Mouse (Mus musculus): Measurements from ENCODE around the gene Anp32e. TPM values are rescaled to one million over a fixed set of nuclear protein-coding genes. Genes with fewer than 3 reads are reported as not detected.

The Anp32e gene
- polyA plus RNA-seq, 1 experiment from 2014 or later: 78.3 TPM

DNA sequence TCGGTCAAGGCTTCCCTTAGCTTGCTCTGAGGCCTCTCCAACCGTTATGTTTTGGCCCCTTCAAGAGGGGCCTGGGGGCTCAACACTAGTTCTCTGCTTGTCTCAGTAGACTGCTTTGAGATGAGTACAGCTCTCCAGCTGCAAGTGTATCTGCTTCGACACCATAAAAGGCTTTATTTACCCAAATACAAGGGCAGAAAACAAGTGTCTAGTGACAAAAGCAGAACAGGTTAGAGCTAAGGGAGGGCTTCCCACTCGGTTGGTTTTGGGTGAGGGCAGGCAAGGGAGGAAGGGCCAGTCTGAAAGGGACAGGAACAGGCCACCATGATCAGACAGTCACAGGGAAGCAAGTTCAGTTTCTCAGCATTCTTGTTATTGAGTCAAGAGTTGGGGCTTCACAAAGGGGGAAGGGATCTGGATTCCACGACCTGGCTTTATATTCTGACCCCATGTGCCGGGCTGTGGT, 65.4 kb downstream of the Anp32e start:
- 10% methylated on average over 6 of the region's 6 CpGs for WGBS
- H3K36me3 ChIP-seq (ENCODE audit: control insufficient read depth, insufficient read depth, low read length): peaks cover 33% of the 10 kb centered on the region
- H3K4me3 ChIP-seq (ENCODE audit: low read length): peak overlapping the region; percentile 81
- H3K4me1 ChIP-seq (ENCODE audit: control insufficient read depth, insufficient read depth, low read length): peaks cover 24% of the 10 kb centered on the region; the same call in 1 of the 2 replicates
- H3K27me3 ChIP-seq (ENCODE audit: control insufficient read depth, insufficient read depth, low read length): no peaks in the 10 kb centered on the region
- H3K9me3 ChIP-seq (ENCODE audit: control insufficient read depth, low read length): no peaks in the 10 kb centered on the region
- ATAC-seq (ENCODE audit: low FRiP score, low TSS enrichment): no peak
- peak overlapping the region; percentile 59 for H3K4me2 ChIP-seq (replicated peaks; ENCODE audit: low read depth, low read length)
- peak overlapping the region; percentile 96 for H3K9ac ChIP-seq (ENCODE audit: low read depth, low read length)
- peak overlapping the region; percentile 96 for H3K27ac ChIP-seq (ENCODE audit: low read depth, low read length)

DNA sequence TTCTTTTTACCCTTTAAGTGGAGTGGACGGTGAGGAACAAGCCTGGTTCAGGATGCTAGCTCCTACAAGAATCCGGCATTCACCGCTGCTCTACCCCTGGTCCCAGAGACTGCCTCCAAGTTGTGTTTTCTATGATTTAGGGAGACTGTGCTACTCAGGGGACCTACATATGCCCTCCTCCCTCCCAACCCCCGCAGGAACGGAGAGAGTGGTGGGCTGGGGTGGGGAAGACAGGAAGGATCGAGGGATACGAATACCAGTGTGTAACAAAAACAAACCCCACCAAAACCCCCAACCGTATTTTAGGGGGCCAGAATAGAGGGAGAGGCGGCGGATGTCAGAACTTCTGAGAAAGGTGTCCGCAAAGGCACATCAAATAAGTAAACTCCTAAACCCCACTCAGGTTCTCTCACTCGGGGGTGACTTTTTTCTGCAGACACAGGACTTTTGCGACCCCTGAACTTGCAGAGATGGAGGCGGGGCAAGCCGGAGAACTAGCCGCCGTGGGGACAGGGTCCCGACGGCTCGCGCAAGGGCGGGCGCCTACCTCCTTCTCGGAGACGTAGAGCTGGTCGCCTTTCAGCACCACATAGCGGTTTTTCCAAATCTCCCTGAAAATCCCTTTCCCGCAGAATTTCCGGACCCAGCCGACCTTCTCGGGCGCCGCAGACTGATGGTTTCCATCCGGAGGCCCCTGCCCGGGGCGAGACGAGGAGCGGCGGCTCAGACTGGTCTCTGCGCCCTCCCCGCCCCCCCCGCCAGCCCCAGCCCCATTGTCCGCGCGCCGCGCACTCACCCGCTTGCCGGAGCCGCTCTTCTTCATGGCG, 66.1 kb downstream of the Anp32e start:
- peak overlapping the region; percentile 81 for H3K4me3 ChIP-seq (ENCODE audit: low read length)
- peak overlapping the region; percentile 96 for H3K9ac ChIP-seq (ENCODE audit: low read depth, low read length)
- H3K4me2 ChIP-seq (replicated peaks; ENCODE audit: low read depth, low read length): peak overlapping the region; percentile 59
- no peaks in the 10 kb centered on the region for H3K9me3 ChIP-seq (ENCODE audit: control insufficient read depth, low read length)
- 1% methylated on average over 49 of the region's 51 CpGs for WGBS
- H3K27me3 ChIP-seq (ENCODE audit: control insufficient read depth, insufficient read depth, low read length): no peaks in the 10 kb centered on the region
- peaks cover 24% of the 10 kb centered on the region; the same call in 1 of the 2 replicates for H3K4me1 ChIP-seq (ENCODE audit: control insufficient read depth, insufficient read depth, low read length)
- H3K27ac ChIP-seq (ENCODE audit: low read depth, low read length): peak overlapping the region; percentile 96
- peak; percentile 58 for ATAC-seq (ENCODE audit: low FRiP score, low TSS enrichment)
- H3K36me3 ChIP-seq (ENCODE audit: control insufficient read depth, insufficient read depth, low read length): peaks cover 25% of the 10 kb centered on the region

DNA sequence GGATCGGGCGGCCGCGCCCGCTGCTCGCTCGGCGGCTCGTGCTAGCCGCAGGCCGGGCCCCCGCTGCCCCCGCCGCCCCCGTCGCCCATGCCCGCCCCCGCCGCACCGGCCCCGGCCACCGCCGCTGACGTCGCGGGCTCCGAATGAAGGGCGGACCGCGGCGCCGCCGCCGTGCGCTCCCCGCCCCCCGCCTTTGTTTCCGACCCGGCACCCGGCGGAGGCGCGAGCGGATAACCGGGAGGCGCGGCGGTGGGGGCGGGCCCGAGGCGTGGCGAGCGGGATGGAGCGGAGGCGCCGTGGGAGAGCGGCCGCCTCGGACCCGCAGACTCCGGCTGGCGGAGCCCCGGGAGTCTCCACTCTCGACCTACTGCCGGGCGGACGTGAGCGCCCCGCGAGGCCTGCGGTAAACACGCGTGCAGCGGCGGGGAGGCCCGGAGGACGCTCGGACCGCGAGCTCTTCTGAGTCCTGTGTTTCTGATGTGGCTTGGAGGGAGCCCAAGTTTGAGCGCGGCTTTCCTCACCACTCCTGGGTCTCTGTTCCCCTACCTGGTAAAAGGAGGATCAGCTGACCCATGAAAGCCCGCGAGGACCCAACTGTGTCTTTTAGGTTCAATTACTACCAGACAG, 66.9 kb downstream of the Anp32e start, which contains the start of gene Plekho1:
Gene Plekho1, minus strand, starts transcription at position 200 of the 627 bp plus-strand sequence.
- peak within 1 kb of the TSS; percentile 96 for H3K9ac ChIP-seq (ENCODE audit: low read depth, low read length)
- H3K36me3 ChIP-seq (ENCODE audit: control insufficient read depth, insufficient read depth, low read length): peaks cover 18% of the 10 kb centered on the region; the same call in 1 of the 2 replicates
- peaks cover 24% of the 10 kb centered on the region; the same call in 1 of the 2 replicates for H3K4me1 ChIP-seq (ENCODE audit: control insufficient read depth, insufficient read depth, low read length)
- peak within 1 kb of the TSS; percentile 96 for H3K27ac ChIP-seq (ENCODE audit: low read depth, low read length)
- peak within 1 kb of the TSS; percentile 59 for H3K4me2 ChIP-seq (replicated peaks; ENCODE audit: low read depth, low read length)
- no peaks in the 10 kb centered on the region for H3K27me3 ChIP-seq (ENCODE audit: control insufficient read depth, insufficient read depth, low read length)
- peak within 1 kb of the TSS; percentile 81 for H3K4me3 ChIP-seq (ENCODE audit: low read length)
- WGBS: under 1% methylated on average over 69 of the region's 84 CpGs
- H3K9me3 ChIP-seq (ENCODE audit: control insufficient read depth, low read length): no peaks in the 10 kb centered on the region
- ATAC-seq (ENCODE audit: low FRiP score, low TSS enrichment): peak; percentile 69

DNA sequence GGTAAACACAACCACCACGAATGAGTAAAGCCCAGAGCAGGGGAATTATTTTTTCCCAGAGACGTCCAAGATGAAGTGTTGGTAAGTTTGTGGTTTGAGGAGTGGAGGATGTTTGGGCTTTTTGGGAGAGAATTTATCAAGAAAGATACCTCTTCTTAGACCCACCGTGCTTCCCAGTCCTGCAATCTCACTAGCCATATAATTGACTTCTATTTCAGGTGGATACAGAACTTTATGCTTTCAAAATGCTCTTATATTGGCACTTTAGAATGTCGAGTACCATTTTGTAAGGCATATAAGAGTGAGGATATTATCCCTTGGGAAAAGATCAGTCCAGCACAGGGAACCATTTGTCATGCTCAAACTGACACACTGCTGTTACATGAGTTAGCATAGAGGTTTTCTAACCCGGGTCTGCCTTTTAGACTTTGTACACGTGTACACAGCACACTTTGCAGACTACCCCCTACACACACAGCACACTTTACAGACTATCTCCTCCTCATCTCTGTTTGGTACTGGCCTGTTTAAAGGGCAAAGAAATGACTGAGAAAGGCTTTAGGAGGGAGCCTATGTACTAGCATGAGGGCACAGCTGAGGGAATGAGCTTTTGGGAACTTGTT, 67.5 kb downstream of the Anp32e start:
- 5% methylated on average over 6 of the region's 6 CpGs for WGBS
- Histone ChIP-seq H3K4me1 (ENCODE audit: control insufficient read depth, insufficient read depth, low read length) (peaks cover 24% of the 10 kb centered on the region; the same call in 1 of the 2 replicates), H3K9me3 (ENCODE audit: control insufficient read depth, low read length) (no peaks in the 10 kb centered on the region)

More for the DNA sequence above, 67.5 kb downstream of the Anp32e start:
- Histone ChIP-seq H3K4me2 (replicated peaks; ENCODE audit: low read depth, low read length) (peak overlapping the region; percentile 59), H3K36me3 (ENCODE audit: control insufficient read depth, insufficient read depth, low read length) (peaks cover 12% of the 10 kb centered on the region; the same call in 1 of the 2 replicates), H3K27ac (ENCODE audit: low read depth, low read length) (peak overlapping the region; percentile 96), H3K27me3 (ENCODE audit: control insufficient read depth, insufficient read depth, low read length) (no peaks in the 10 kb centered on the region), H3K4me3 (ENCODE audit: low read length) (peak overlapping the region; percentile 81), H3K9ac (ENCODE audit: low read depth, low read length) (peak overlapping the region; percentile 96)
- no peak for ATAC-seq (ENCODE audit: low FRiP score, low TSS enrichment)

Other genes starting within 250 kb of the Anp32e start
- 2.0 and 3.7 TPM in 2 replicates for gene Adamtsl4, start 241.3 kb upstream of the Anp32e start, polyA plus RNA-seq (2014; fragmentation: Nextera tagmentation; extraction: Ambion mirVana)
- 168 and 204 TPM in 2 replicates for gene Ecm1, start 189.7 kb upstream of the Anp32e start, polyA plus RNA-seq (2014; fragmentation: Nextera tagmentation; extraction: Ambion mirVana)
- gene Tars2, start 169.0 kb upstream of the Anp32e start, polyA plus RNA-seq (2014; fragmentation: Nextera tagmentation; extraction: Ambion mirVana): 37.5 and 56.6 TPM in 2 replicates
- gene Rprd2, start 110.4 kb upstream of the Anp32e start, polyA plus RNA-seq (2014; fragmentation: Nextera tagmentation; extraction: Ambion mirVana): 20.4 and 27.2 TPM in 2 replicates
- 51.2 and 60.8 TPM in 2 replicates for gene Prpf3, start 73.4 kb upstream of the Anp32e start, polyA plus RNA-seq (2014; fragmentation: Nextera tagmentation; extraction: Ambion mirVana)
- gene Mrps21, start 57.7 kb upstream of the Anp32e start, polyA plus RNA-seq (2014; fragmentation: Nextera tagmentation; extraction: Ambion mirVana): 377 and 496 TPM in 2 replicates
- 4.0 and 5.3 TPM in 2 replicates for gene Ciart, start 47.0 kb upstream of the Anp32e start, polyA plus RNA-seq (2014; fragmentation: Nextera tagmentation; extraction: Ambion mirVana)
- gene BC028528, start 37.2 kb upstream of the Anp32e start, polyA plus RNA-seq (2014; fragmentation: Nextera tagmentation; extraction: Ambion mirVana): 33.6 and 35.6 TPM in 2 replicates
- 40.4 and 83.2 TPM in 2 replicates for gene Aph1a, start 35.3 kb upstream of the Anp32e start, polyA plus RNA-seq (2014; fragmentation: Nextera tagmentation; extraction: Ambion mirVana)
- gene Car14, start 24.6 kb upstream of the Anp32e start, polyA plus RNA-seq (2014; fragmentation: Nextera tagmentation; extraction: Ambion mirVana): 21.0 and 25.9 TPM in 2 replicates
- 39.3 and 48.0 TPM in 2 replicates for gene Plekho1, start 66.8 kb downstream of the Anp32e start, polyA plus RNA-seq (2014; fragmentation: Nextera tagmentation; extraction: Ambion mirVana)
- 24.3 and 33.0 TPM in 2 replicates for gene Vps45, start 129.2 kb downstream of the Anp32e start, polyA plus RNA-seq (2014; fragmentation: Nextera tagmentation; extraction: Ambion mirVana)
- 9.4 and 18.1 TPM in 2 replicates for gene Otud7b, start 175.3 kb downstream of the Anp32e start, polyA plus RNA-seq (2014; fragmentation: Nextera tagmentation; extraction: Ambion mirVana)
- 14.0 and 22.6 TPM in 2 replicates for gene Mtmr11, start 232.8 kb downstream of the Anp32e start, polyA plus RNA-seq (2014; fragmentation: Nextera tagmentation; extraction: Ambion mirVana)
- 220 and 235 TPM in 2 replicates for gene Sf3b4, start 243.1 kb downstream of the Anp32e start, polyA plus RNA-seq (2014; fragmentation: Nextera tagmentation; extraction: Ambion mirVana)